Mouse (Mus musculus) right cerebral cortex, postnatal 25 days (tissue): ENCODE measurements around the gene Arhgap28.

Source experiments
- DNase-seq: peaks from one replicate; pipeline ENCODE4 v3.0.0; 2022

The Arhgap28 gene

DNA sequence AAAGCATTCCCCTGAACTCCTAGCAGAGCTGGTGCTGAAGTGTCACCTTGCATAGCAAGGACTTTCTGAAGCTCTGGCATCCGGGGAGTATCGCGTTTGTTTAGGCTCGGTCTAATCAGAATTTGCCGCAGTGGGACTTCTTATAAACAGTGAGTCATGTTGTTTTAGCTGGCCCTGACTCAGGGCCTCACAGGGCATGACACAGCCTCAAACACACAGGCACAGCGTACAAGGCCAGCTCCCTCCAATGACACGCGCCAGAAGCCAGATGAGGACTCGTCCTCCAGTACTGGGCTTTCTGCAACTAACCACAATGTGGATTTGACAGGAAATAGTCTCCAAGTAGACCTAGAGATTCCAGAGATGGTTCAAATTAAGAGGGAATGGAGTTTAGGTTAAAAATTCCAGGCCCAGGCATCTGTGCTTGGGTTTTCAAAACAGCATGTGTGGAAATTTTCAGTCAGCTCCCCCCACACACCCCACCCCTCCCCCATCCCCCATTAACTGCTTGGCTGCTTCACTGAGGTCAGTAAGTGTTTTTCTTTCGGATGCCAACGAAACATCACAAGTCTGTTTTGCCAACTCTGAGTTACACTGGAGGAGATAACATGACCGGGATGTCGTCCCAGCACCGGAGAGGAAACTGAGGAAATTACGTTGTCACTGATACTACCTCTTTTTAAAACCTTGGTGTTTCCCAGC is 14.8 kb downstream of the Arhgap28 start:
- DNase-seq: no peak

DNA sequence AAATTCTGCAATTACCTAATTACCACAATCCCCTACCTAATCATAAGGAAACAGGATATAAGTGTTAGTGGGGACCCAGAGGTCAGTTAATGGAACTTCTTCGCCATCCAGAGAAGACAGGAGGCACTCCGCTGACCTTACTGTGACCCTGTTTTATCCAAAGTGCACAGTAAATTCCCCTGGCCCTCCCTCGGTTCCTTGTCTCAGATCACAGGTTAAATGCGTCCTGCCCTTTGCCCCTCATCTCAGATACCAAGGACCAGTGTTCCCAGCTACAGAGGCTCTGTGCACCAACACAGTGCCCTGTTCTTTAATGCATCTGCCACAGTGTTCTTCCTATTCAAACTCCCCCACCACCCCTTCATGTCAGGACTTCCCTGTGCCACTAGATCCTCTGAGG is 18.4 kb downstream of the Arhgap28 start:
- DNase-seq: no peak

DNA sequence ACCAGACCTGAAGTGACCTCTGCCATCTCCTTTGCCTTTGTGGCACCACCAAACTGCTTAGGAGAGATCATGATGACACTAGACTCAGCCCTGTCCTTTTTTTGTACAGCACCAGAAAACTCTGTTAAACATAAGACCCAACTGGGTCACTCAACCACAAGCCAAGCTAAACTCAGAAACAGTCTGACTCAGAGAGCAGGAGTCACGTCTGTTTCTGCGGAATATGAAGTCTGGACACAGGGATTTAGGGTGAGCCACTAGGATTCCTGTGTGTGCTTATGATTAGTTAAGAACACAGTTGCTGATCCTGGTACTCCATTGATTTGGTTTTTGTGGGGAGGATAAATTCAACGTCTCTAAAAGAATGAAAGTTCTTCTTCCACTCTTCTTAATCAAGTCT is 23.3 kb downstream of the Arhgap28 start:
- DNase-seq: no peak

DNA sequence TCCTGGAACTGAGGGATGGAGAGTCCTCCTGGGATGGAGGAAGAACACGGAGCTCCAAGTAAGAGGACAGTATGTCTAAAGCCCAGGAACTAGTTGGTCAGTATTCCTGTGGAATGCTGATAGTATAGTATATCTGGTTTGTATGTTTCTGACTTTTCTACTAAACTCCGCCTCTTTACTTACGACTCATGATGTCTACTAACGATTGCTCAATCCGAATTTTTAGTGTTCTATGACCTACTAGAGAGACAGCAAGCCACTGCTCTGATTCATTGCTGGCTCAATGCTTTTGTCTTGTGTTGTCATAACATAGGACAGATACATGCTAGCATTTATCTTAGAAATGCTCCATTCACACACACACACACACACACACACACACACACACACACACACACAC is 24.7 kb downstream of the Arhgap28 start:
- no peak for DNase-seq

DNA sequence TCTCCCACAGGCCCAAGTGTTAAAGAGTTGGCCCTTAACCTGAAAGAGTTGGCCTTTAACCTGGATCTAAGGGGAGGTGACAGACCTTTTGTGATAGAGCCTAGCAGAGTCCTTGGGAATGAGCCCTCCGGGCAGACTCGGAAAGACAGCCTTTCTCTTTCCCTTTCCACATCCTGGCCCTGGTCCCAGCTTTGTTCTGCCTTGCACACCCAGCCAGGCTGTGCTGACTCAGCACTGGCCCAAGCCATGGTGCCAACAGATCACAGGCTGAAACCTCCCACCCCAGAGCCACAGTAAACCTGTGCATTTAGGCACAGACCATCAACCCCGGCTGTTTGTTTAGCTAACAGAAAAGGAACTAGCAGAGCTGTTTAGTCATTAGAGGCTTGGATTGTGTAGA is 25.1 kb downstream of the Arhgap28 start:
- no peak for DNase-seq

DNA sequence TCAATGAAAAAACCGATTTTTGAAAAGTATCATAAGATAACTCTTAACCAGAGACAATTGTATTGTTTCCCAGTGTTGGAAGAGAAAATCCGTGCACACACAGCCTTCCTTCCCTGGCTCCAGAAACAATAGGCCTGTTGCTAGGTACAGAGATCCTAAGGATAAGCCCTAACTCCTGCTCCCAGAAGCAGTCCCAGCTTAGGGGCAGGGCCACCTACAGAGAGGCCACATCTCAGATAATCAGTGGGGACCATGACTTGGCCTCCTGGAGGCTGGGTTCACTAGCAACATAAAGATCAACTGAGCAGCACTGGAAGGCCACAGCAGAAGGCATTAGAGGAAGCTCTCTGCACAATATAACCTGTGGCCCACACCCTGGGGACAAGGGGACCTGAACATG is 27.5 kb downstream of the Arhgap28 start:
- no peak for DNase-seq

DNA sequence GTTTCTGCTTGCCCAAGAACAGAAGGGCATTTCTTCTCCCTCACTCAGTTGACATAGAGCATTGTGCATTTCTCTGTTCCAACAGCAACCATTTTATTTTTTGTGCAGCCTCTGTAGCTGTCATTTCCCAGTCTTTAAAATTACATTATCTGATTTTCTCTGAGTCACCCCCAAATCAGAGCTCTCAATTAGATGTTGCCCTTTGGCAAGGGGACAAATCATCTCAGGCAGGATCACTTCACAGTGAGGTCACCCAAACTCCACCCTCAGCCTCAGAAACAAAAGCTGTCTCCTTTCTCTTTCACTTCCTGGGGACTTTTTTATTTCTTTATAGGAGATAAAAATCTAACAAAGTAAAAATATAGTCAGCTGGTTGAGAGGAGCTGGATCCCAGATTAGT is 27.9 kb downstream of the Arhgap28 start:
- DNase-seq: no peak

- DNase-seq: no peak
Observed at GRCm38 (mm10) chr17:67974679-67975078, 29.2 kb downstream of the Arhgap28 start.

DNA sequence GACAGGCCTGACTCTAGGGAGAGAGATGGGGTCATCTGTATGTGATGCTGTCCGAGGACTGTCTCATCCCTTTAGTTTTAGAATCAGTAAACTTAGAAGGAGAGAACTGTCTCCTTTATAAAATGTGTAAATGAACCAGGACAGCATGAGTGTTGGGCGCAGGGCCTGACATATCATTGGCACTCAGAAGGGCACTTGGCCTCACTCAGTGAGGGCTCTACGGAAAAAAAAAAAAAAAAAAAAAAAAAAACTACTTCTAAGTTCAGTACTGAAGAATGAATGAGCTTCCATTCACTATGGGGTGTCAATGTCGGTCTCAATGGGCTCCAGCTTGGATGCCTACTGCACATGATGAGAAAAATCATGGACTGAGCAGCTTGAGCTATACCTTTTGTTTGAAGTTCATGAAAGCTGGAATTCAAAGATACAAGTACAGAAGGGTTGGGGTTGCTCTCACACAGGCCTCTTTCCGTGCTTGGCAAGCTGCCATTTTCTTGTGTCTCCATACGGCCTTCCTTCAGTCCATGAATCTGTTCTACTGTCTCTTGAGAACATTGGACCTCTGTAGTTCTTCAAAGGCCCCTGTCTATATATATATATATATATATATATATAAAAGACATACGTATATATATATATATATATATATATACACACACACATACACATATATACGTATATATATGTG is 36.9 kb downstream of the Arhgap28 start:
- DNase-seq: no peak

- no peak for DNase-seq
Observed at GRCm38 (mm10) chr17:67962858-67963257, 41.1 kb downstream of the Arhgap28 start.

- DNase-seq: no peak
Observed at GRCm38 (mm10) chr17:67962020-67962419, 41.9 kb downstream of the Arhgap28 start.

DNA sequence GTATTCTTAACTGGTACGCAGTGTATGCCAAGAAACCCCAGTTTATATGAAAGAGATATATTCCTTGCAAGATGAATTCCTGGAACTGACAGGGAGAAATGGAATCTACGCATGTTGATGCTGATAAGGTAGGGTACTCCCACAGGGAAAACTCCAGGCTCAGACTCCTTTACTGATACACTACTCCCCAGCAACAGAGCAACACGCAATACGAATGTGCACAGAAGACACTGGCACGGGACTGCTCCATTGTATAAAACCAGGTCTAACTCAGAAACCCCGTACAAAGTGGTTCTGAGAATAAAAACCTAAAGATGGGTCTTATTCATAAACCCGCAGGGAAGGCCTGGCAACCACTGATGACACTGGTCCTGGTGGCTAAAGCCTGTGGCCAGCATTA is 45.0 kb downstream of the Arhgap28 start:
- no peak for DNase-seq

DNA sequence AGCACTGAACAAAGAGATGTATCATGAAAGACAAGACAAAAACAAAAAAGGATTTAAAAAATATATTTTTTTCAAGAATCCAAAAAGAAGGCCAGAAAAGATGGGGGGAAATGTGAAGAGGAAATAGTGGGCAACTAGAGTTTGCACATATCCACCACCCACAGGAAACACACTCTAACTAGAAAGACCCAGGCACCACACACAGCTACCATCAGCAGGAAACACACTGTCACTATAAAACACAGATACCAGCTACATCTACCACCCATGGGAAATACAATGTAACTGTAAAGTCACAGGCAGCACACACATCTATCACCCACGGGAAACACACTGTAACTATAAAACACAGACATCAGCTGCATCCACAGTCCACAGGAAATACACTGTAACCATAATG is 46.3 kb downstream of the Arhgap28 start:
- no peak for DNase-seq

DNA sequence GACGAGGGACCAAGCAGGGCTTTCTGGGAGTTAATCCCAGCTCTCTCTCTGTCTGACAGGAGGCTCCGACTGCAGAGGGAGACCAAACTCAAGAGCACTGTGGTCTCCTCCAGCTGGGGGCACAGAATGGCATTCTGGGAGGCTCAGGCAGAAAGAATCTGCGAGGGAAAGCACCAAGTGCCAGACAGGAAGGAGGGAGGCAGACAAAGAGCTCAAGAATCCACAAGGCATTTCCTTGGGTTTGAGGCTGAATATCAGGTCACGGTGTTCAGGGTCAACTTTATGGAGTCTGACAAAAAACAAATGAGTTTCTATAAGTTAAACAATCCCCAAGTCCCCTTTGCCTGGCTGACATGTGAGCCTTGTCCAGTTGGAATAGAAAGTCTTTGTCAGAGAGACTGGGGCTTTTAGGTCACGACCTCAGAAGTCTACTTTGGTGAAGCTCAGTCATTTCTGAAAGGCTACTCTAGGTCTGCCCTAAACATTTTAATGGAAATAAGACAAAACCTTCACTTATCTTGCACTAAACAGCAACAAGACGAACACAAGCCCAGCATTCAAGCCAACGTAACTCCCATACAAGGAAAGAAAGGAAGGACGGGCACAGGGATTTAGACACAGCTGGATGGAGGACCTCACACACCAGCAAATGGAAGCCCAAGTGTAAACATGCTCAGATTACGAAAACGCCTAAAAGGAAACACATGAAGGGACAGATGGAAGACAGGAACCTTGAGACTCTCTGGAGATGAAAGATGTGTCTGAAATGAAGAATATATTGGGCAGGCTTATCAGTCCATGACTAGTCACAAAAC is 47.8 kb downstream of the Arhgap28 start:
- no peak for DNase-seq

- DNase-seq: no peak
Observed at GRCm38 (mm10) chr17:67954961-67955360, 49.0 kb downstream of the Arhgap28 start.

- no peak for DNase-seq
Observed at GRCm38 (mm10) chr17:67950523-67951213, 53.3 kb downstream of the Arhgap28 start.

- DNase-seq: no peak
Observed at GRCm38 (mm10) chr17:67948601-67949000, 55.3 kb downstream of the Arhgap28 start.

DNA sequence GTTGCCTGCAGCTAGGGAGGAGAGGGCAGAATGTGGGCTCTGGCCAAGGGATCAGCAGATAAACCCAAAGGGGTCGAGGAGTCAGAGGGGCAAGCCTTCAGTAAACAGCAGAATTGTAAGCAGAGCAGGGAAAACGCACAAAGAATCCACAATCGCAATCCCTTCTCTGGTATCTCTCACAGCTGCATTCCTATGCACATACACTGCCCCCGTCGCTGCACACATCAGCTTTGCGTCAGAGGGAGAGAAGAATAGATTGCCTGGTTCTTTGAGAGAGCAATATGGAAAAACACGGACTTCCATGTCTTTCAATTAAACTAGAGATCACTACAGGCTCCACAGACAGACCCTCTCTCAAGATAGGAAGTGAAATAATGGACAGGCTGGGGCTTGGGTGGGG is 58.5 kb downstream of the Arhgap28 start:
- no peak for DNase-seq

DNA sequence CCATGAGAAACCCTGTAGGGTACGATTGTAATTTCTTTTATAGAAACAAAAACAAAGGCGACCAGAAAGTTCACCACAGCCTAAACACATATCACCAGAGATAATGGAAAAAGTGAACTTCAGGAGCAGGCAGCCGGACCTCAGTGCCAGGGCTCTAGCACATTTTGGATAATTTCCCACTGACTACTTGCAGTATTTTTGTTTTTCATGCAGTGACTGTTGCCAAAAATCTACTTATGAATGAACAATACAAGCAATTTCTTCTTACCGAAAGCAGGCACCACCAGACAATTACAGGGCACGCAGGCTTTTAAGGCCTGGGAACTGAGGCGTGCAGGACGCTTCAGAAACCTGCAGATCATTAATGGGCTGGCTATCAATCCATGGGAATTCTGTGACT is 59.7 kb downstream of the Arhgap28 start:
- DNase-seq: no peak

DNA sequence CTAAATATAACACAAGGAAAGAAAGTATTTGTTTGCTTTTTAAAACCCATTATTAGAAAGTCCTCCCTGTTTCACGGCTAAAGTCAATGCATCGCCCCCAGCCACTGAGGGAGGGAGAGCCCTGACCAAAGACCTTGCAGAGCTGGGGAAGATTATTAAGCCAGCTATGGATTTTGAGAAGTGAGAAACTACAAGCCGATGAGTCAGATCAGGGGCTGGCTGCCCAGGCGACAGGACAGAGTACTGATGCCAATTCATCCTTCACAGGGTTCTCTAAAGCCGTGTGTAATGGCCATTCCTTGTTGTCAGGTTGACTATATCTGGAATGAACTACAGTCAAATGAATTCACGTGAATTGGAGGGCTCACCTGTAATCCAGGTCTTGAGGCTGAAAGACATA is 62.9 kb downstream of the Arhgap28 start:
- no peak for DNase-seq

DNA sequence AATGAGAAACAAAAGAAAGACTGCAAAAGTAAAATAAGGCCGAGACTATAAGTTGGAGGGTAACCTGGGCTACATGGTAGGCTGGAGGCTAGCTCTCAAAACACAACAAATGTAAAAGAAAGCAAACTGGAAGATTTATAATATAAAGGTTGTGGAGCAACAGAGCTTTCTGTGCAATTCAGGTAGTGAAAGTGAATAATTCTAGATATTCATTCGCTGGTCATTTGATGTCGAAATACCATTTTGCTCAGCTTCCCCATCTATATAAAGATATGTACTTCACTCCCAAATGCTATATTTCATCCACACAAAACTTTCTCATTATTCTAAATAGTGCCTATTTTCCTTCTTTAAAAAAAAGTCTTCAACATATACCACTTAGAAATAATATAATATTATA is 66.9 kb downstream of the Arhgap28 start:
- DNase-seq: no peak

- no peak for DNase-seq
Observed at GRCm38 (mm10) chr17:67935556-67935955, 68.4 kb downstream of the Arhgap28 start.

GRCm38 (mm10) chr17:67931396-67931795 is 72.5 kb downstream of the Arhgap28 start:
- no peak for DNase-seq
